Mouse (Mus musculus): ENCODE measurements around the gene Zfyve19. TPM values are rescaled to one million over a fixed set of nuclear protein-coding genes. Genes with fewer than 3 reads are reported as not detected.

Zfyve19 gene
- polyA plus RNA-seq, 1 experiment from 2014 or later, result 61.4 TPM

GRCm38 (mm10) chr2:119237210-119237870 lies 28.9 kb downstream of the Zfyve19 start, which contains the start of gene Spint1:
Gene Spint1, plus strand, starts transcription at chr2:119237362.
- H3K36me3 ChIP-seq, result no peaks in the 10 kb centered on the region
- no peaks in the 10 kb centered on the region for H3K9me3 ChIP-seq (replicated peaks)
- H3K4me1 ChIP-seq, result peaks cover 13% of the 10 kb centered on the region
- peak within 1 kb of the TSS; percentile 82 for H3K4me2 ChIP-seq (replicated peaks)
- peak within 1 kb of the TSS; percentile 40 for H3K9ac ChIP-seq
- H3K4me3 ChIP-seq (replicated peaks), result peak within 1 kb of the TSS; percentile 52
- peaks cover 57% of the 10 kb centered on the region for H3K27me3 ChIP-seq
- WGBS, result under 1% methylated on average over 72 of the region's 73 CpGs
- ATAC-seq (ENCODE audit: insufficient number of reproducible peaks, low FRiP score, low TSS enrichment, low read depth), result peak; percentile 27; the same call in 1 of the 2 replicates
- peak within 1 kb of the TSS; percentile 71 for H3K27ac ChIP-seq (replicated peaks)

- peaks cover 13% of the 10 kb centered on the region for H3K4me1 ChIP-seq
- H3K4me2 ChIP-seq (replicated peaks), result peak overlapping the region; percentile 82
- H3K4me3 ChIP-seq (replicated peaks), result peak overlapping the region; percentile 52
- H3K27ac ChIP-seq (replicated peaks), result peak overlapping the region; percentile 71
- 3% methylated on average over 31 of the region's 31 CpGs for WGBS
- no peaks in the 10 kb centered on the region for H3K36me3 ChIP-seq
- peak overlapping the region; percentile 40 for H3K9ac ChIP-seq
- ATAC-seq (ENCODE audit: insufficient number of reproducible peaks, low FRiP score, low TSS enrichment, low read depth), result no peak
- no peaks in the 10 kb centered on the region for H3K9me3 ChIP-seq (replicated peaks)
- H3K27me3 ChIP-seq, result peaks cover 57% of the 10 kb centered on the region
Observed at GRCm38 (mm10) chr2:119237871-119238220, 29.4 kb downstream of the Zfyve19 start.

DNA sequence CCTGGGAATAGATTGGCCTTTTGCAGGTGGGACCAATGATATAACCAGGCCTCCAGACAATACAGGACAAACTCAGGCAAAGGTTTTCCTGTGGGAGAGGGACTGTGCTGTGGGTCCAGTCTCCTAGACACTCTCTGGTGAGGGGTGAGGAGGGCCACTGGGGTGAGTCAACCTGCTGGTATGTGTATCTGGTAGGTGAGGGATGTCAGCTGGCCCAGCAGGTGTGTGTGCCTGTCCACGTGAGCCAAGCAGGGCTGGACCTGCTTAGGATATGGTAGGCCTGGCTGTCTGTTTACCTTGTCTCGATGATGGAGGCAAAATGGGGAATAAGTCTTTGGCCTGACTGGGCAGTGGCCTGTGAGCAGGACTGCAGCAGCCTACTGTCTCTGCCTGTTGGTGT lies 30.3 kb downstream of the Zfyve19 start:
- Histone ChIP-seq H3K4me3 (replicated peaks) (peak overlapping the region; percentile 52), H3K27me3 (peaks cover 57% of the 10 kb centered on the region), H3K4me2 (replicated peaks) (peak overlapping the region; percentile 82), H3K4me1 (peaks cover 13% of the 10 kb centered on the region), H3K36me3 (no peaks in the 10 kb centered on the region), H3K9ac (no peak overlapping the region), H3K27ac (replicated peaks) (no peak overlapping the region), H3K9me3 (replicated peaks) (no peaks in the 10 kb centered on the region)
- 62% methylated on average over 2 of the region's 2 CpGs for WGBS
- ATAC-seq (ENCODE audit: insufficient number of reproducible peaks, low FRiP score, low TSS enrichment, low read depth), result no peak

DNA sequence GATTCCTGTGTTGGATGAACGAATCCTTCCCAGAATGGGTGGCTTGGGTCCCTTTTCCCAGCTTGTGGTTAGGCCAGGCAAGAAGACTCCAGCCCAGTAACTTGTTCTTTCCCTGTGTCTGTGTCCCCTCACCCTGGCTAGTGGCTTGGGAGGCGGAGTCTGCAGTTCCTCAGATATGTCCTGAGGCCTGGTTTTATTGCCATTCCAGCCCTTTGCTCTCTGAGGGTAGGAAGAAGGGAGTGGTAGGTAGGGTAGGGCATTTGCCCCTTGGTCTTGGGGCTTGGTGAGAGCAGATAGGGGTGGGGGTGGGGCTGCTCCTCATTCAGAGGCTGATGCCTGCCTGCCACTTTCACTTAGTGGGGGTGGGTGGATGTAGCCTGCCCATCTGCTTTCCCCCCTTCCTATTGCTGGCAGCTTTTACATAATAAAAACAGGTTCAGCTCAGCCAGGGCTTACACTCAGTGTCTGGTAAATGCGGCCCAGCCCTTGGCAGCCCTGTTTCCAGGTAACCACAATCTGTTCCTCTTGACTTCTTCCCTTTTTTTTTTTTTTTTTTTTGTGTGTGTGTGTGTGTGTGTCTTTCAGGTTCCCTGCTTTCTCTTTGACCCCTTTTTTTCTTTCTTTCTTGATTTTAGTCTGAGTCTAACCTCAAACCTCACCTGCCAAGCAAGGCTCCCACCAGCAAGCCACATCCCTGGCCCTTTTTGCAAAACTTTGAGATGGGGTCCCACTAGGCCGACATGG lies 31.8 kb downstream of the Zfyve19 start:
- H3K4me2 ChIP-seq (replicated peaks), result no peak overlapping the region; the same call in 1 of the 2 replicates
- H3K9me3 ChIP-seq (replicated peaks), result no peaks in the 10 kb centered on the region
- no peak overlapping the region for H3K4me3 ChIP-seq (replicated peaks)
- peaks cover 13% of the 10 kb centered on the region for H3K4me1 ChIP-seq
- no peak overlapping the region for H3K27ac ChIP-seq (replicated peaks)
- no peak for ATAC-seq (ENCODE audit: insufficient number of reproducible peaks, low FRiP score, low TSS enrichment, low read depth)
- 57% methylated on average over 4 of the region's 4 CpGs for WGBS
- no peaks in the 10 kb centered on the region for H3K36me3 ChIP-seq
- H3K27me3 ChIP-seq, result peaks cover 51% of the 10 kb centered on the region
- H3K9ac ChIP-seq, result no peak overlapping the region

DNA sequence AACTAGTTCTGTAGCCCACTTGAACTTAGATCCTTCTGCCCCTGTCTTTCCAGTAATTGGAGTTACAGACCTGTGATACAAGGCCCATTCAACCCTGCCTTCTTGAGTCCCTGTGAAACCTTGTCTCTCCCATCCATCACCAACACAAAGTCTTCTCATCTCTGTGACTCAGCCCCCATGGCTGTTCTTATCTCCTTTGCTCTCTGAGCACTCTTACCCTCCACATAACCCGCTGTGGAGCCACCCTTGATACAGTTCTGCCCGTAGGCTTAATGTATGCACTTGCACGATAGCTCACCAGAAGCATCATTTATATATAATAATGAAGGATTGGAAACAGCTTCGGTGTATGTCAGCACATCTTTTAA lies 32.4 kb downstream of the Zfyve19 start:
- Histone ChIP-seq H3K9ac (no peak overlapping the region), H3K27ac (replicated peaks) (no peak overlapping the region), H3K27me3 (peaks cover 46% of the 10 kb centered on the region), H3K36me3 (no peaks in the 10 kb centered on the region), H3K9me3 (replicated peaks) (no peaks in the 10 kb centered on the region), H3K4me3 (replicated peaks) (no peak overlapping the region), H3K4me2 (replicated peaks) (no peak overlapping the region), H3K4me1 (peaks cover 13% of the 10 kb centered on the region)
- WGBS, result 84% methylated on average over 4 of the region's 4 CpGs
- ATAC-seq (ENCODE audit: insufficient number of reproducible peaks, low FRiP score, low TSS enrichment, low read depth), result no peak

- Histone ChIP-seq H3K36me3 (no peaks in the 10 kb centered on the region), H3K4me2 (replicated peaks) (no peak overlapping the region), H3K4me1 (peaks cover 3% of the 10 kb centered on the region), H3K9ac (no peak overlapping the region), H3K4me3 (replicated peaks) (no peak overlapping the region), H3K27ac (replicated peaks) (no peak overlapping the region), H3K9me3 (replicated peaks) (no peaks in the 10 kb centered on the region), H3K27me3 (peaks cover 28% of the 10 kb centered on the region)
- ATAC-seq (ENCODE audit: insufficient number of reproducible peaks, low FRiP score, low TSS enrichment, low read depth), result no peak
- 67% methylated on average over 9 of the region's 9 CpGs for WGBS
Observed at GRCm38 (mm10) chr2:119242548-119242947, 34.1 kb downstream of the Zfyve19 start.

DNA sequence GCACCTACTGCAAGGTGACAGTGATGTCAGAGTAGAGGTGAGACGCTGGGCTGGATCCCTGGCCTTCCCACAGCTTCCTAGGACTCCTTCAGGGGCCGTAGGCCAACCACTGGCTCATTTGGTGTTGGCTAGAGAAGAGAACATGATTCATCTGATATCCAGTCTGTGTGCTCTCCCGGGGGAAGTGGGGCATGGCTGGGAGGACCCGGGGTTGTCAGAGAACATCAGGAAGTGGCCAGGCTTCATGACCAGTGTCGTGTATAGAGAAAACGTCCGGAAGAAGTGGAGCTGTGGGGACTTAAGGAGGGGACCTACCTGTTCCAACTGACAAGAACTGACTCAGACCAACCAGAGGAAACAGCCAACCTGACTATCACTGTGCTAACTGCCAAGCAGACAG lies 36.8 kb downstream of the Zfyve19 start:
- Histone ChIP-seq H3K4me3 (replicated peaks) (no peak overlapping the region), H3K36me3 (no peaks in the 10 kb centered on the region), H3K4me2 (replicated peaks) (no peak overlapping the region), H3K27me3 (0 out of 2 replicates have a peak, but pooled peaks cover 4% of the 10 kb centered on the region), H3K27ac (replicated peaks) (no peak overlapping the region), H3K4me1 (no peaks in the 10 kb centered on the region), H3K9me3 (replicated peaks) (no peaks in the 10 kb centered on the region), H3K9ac (no peak overlapping the region)
- no peak for ATAC-seq (ENCODE audit: insufficient number of reproducible peaks, low FRiP score, low TSS enrichment, low read depth)
- 80% methylated on average over 7 of the region's 7 CpGs for WGBS

GRCm38 (mm10) chr2:119247904-119248303 lies 39.5 kb downstream of the Zfyve19 start:
- no peak overlapping the region for H3K4me3 ChIP-seq (replicated peaks)
- H3K9ac ChIP-seq, result no peak overlapping the region
- H3K27ac ChIP-seq (replicated peaks), result no peak overlapping the region
- H3K9me3 ChIP-seq (replicated peaks), result no peaks in the 10 kb centered on the region
- H3K4me1 ChIP-seq, result no peaks in the 10 kb centered on the region
- WGBS, result 84% methylated on average over 9 of the region's 9 CpGs
- no peaks in the 10 kb centered on the region for H3K36me3 ChIP-seq
- no peak for ATAC-seq (ENCODE audit: insufficient number of reproducible peaks, low FRiP score, low TSS enrichment, low read depth)
- no peaks in the 10 kb centered on the region for H3K27me3 ChIP-seq
- H3K4me2 ChIP-seq (replicated peaks), result no peak overlapping the region

- no peak overlapping the region for H3K4me2 ChIP-seq (replicated peaks)
- 71% methylated on average over 4 of the region's 4 CpGs for WGBS
- H3K36me3 ChIP-seq, result no peaks in the 10 kb centered on the region
- no peak for ATAC-seq (ENCODE audit: insufficient number of reproducible peaks, low FRiP score, low TSS enrichment, low read depth)
- no peak overlapping the region for H3K4me3 ChIP-seq (replicated peaks)
- H3K9ac ChIP-seq, result no peak overlapping the region
- H3K27ac ChIP-seq (replicated peaks), result no peak overlapping the region
- no peaks in the 10 kb centered on the region for H3K4me1 ChIP-seq
- no peaks in the 10 kb centered on the region for H3K9me3 ChIP-seq (replicated peaks)
- 0 out of 2 replicates have a peak, but pooled peaks cover 8% of the 10 kb centered on the region for H3K27me3 ChIP-seq
Observed at GRCm38 (mm10) chr2:119249592-119250061, 41.2 kb downstream of the Zfyve19 start.

- Histone ChIP-seq H3K4me1 (no peaks in the 10 kb centered on the region), H3K27me3 (peaks cover 15% of the 10 kb centered on the region), H3K9me3 (replicated peaks) (no peaks in the 10 kb centered on the region), H3K4me2 (replicated peaks) (no peak overlapping the region), H3K9ac (no peak overlapping the region), H3K4me3 (replicated peaks) (no peak overlapping the region), H3K36me3 (no peaks in the 10 kb centered on the region), H3K27ac (replicated peaks) (no peak overlapping the region)
- ATAC-seq (ENCODE audit: insufficient number of reproducible peaks, low FRiP score, low TSS enrichment, low read depth), result no peak
- WGBS, result 61% methylated on average over 5 of the region's 5 CpGs
Observed at GRCm38 (mm10) chr2:119250377-119250776, 42.0 kb downstream of the Zfyve19 start.

GRCm38 (mm10) chr2:119250826-119251478 lies 42.5 kb downstream of the Zfyve19 start:
- WGBS, result 17% methylated on average over 11 of the region's 11 CpGs
- no peak overlapping the region for H3K27ac ChIP-seq (replicated peaks)
- H3K4me3 ChIP-seq (replicated peaks), result no peak overlapping the region
- peak overlapping the region; percentile 13; the same call in 1 of the 2 replicates for H3K4me2 ChIP-seq (replicated peaks)
- ATAC-seq (ENCODE audit: insufficient number of reproducible peaks, low FRiP score, low TSS enrichment, low read depth), result no peak
- H3K27me3 ChIP-seq, result peaks cover 17% of the 10 kb centered on the region
- no peaks in the 10 kb centered on the region for H3K36me3 ChIP-seq
- H3K9me3 ChIP-seq (replicated peaks), result no peaks in the 10 kb centered on the region
- H3K4me1 ChIP-seq, result no peaks in the 10 kb centered on the region
- H3K9ac ChIP-seq, result no peak overlapping the region
